Mouse (Mus musculus): ENCODE results near the gene Wdr4. TPM values are rescaled to one million over a fixed set of nuclear protein-coding genes. Genes with fewer than 3 reads are reported as not detected.
A peak's percentile ranks its signal among the peaks of the same experiment; 100 is the strongest.

Wdr4 gene
- polyA plus RNA-seq, 1 experiment from 2014 or later, result 40.1 TPM

DNA sequence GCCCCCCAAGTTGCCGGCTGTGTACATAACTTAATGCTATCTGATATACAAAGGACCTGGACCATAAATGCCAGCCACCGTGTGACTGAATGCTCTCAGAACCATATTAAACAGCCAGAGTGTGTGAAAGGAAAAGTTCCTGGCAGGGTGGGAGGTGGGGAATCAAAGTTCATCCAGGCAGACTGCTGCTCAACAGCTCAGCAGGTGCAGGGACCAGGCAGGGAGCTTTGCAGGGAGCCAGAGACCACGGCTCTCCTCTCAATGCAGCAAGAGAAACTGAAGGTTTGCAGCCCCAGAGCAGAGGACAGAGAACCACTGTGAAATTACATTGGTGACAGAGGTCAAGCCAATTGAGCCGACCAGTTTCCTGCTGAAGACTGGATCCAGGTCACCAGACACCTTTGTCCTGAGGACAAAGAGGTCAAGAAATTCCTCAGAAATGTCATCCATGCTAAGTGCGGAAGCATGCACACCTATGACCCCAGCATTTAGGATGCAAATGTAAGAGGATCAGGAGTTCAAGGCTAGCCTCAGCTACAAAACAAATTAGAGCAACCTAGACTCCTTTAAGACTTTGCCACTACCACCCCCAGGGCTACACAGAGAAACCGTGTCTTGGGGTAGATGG lies 32.2 kb downstream of the Wdr4 start:
- Histone ChIP-seq H3K36me3 (no peaks in the 10 kb centered on the region), H3K9me3 (no peaks in the 10 kb centered on the region), H3K4me1 (no peaks in the 10 kb centered on the region; the same call in 1 of the 2 replicates), H3K9ac (no peak overlapping the region), H3K4me2 (no peak overlapping the region), H3K27me3 (replicated peaks) (no peaks in the 10 kb centered on the region), H3K27ac (no peak overlapping the region), H3K4me3 (replicated peaks) (no peak overlapping the region)
- ATAC-seq (ENCODE audit: insufficient read depth, low FRiP score, low read depth), result no peak; the same call in 1 of the 2 replicates
- WGBS, result 34% methylated on average over 6 of the region's 6 CpGs

DNA sequence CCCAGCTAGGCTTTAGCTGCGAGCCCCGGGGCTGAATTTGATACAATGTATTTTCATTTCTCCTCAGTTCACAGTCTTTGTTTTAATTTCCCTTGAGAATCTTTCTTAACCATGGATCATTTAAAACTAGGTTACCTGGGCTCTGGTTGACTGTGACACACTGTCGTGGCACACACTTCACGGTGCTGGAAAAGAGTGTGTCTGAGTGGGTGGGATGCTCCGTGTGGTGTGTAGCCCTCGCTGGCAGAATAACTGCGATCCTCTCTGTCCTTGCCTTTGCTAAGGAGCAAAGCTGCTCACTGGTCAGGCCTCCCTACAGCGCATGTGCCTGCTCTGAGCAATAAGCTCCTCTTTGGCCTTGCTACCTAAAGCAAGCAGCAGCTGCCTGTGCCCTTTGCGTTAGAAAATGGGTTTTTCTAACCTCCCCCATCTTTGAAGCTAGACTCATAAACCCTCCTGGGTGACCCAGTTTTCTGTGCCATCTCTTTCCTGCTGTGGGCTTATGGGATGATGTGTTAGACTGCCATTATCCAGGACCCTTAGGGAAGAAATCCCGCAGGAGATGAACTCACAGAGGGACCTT lies 33.1 kb downstream of the Wdr4 start:
- Histone ChIP-seq H3K4me1 (no peaks in the 10 kb centered on the region; the same call in 1 of the 2 replicates), H3K27ac (no peak overlapping the region), H3K27me3 (replicated peaks) (no peaks in the 10 kb centered on the region), H3K36me3 (no peaks in the 10 kb centered on the region), H3K4me3 (replicated peaks) (no peak overlapping the region), H3K9ac (no peak overlapping the region), H3K4me2 (no peak overlapping the region), H3K9me3 (no peaks in the 10 kb centered on the region)
- no peak for ATAC-seq (ENCODE audit: insufficient read depth, low FRiP score, low read depth)
- WGBS, result 73% methylated on average over 10 of the region's 10 CpGs

DNA sequence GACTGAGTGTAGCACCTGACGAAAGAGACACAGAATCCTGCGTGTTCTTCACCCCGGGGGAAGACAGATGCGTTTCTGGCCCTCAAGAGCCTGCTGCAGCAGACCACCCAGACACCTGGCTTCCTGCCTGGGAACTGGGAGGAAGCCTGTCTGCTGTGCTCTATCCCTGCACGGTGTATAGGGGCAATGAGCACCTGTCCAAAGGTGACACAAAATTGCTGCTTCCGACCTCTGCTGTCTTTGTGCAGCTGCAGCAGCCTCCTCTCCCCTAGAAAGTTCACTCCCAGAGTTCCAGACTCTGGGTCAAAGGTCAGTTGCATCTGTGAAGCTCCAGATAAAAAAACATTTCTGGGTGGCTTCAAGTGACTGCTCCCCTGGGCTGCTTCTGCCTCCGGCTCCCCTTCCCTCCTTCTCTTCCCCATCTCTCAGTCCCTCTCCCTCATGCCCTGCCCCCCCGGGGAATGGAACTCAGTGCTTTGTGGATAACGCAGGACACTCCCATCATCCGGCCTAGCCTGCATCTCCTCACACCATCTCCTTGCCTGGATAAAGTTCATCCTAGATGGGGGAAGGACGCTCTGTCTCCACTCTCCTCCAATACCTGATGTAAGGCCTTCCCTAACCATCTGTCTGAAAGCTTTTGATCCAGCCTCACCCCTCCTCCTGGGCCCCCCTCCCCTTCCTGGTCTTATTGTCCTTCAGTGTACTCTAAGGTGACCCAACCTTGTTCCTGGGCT lies 40.5 kb downstream of the Wdr4 start:
- WGBS, result 33% methylated on average over 11 of the region's 11 CpGs
- ATAC-seq (ENCODE audit: insufficient read depth, low FRiP score, low read depth), result no peak

DNA sequence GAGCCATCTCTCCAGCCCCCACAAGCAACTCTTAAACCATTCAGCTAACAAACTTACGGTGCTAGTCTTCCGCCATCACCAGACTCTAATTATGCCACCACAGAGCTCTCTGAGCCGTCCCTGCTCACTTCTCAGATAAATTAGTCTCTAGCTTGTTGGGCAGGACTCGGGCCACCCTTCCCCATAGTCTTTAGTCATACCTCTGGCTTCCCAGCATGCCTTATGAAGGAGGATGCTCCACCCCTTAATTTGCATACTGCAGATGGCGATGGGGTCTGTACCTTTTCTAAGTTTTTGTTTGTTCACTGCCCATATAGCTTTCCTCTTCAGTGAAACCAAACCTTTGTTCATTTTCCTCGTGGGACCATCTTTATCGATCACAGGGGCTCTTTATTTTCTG lies 41.2 kb downstream of the Wdr4 start:
- no peak overlapping the region for H3K4me2 ChIP-seq

More for the DNA sequence above, 40.5 kb downstream of the Wdr4 start:
- Histone ChIP-seq H3K27me3 (replicated peaks) (no peaks in the 10 kb centered on the region), H3K4me1 (peaks cover 3% of the 10 kb centered on the region; the same call in 1 of the 2 replicates), H3K27ac (no peak overlapping the region), H3K4me3 (replicated peaks) (no peak overlapping the region), H3K36me3 (0 out of 2 replicates have a peak, but pooled peaks cover 3% of the 10 kb centered on the region), H3K9me3 (no peaks in the 10 kb centered on the region), H3K9ac (no peak overlapping the region), H3K4me2 (no peak overlapping the region)

DNA sequence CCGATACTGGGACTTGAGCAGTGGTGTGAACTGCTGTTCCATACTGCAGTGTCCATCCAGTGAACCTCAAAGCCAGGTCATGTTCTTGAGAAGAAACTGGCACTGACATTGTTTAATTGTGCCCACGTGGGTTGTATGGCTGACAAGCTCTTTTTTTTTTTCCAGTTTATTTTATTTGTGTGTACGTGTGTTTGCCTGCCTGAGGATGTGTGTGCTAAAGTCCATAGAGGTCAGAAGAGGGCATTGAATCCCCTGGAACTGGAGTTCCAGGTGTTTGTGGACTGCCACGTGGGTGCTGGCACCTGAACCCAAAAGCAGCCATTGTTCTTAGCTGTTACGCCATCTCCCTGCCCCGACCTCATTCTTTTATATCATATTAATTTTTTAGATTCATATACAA lies 45.4 kb downstream of the Wdr4 start:
- H3K36me3 ChIP-seq, result 0 out of 2 replicates have a peak, but pooled peaks cover 13% of the 10 kb centered on the region

More for the DNA sequence above, 41.2 kb downstream of the Wdr4 start:
- Histone ChIP-seq H3K4me1 (peaks cover 3% of the 10 kb centered on the region; the same call in 1 of the 2 replicates), H3K9ac (no peak overlapping the region), H3K9me3 (no peaks in the 10 kb centered on the region), H3K27me3 (replicated peaks) (no peaks in the 10 kb centered on the region), H3K27ac (no peak overlapping the region), H3K36me3 (0 out of 2 replicates have a peak, but pooled peaks cover 7% of the 10 kb centered on the region), H3K4me3 (replicated peaks) (no peak overlapping the region)
- ATAC-seq (ENCODE audit: insufficient read depth, low FRiP score, low read depth), result no peak
- WGBS, result 69% methylated on average over 7 of the region's 7 CpGs

DNA sequence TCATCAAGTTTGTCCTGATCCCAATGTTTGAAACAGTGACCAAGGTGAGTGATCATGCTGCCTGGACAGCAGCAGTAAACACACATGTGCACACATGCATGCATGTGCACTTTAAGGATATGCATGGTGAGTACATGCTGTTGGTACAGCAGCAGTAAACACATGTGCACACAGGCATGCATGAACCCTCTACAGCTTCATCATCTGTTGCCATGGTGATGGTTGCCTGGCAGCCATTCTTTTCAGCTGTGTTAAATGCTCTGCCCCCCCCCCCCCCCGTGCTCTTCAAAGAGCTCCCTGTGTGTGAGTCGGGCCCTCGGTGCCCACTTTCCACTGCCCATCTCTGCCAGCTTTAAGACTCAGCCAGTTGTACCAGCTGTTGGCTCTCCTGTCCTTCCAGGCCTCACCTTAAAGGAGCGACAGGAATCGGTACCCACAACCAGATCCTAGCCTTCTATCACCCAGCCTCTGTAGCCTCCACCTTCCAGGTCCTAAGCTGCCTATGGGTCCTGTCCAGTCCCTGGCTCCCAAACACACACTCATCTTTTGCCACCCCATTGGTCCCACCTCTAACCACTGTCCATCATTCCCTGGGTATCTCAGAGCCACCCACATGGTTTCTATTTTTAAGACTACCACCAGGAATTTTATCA lies 48.9 kb downstream of the Wdr4 start:
- no peak overlapping the region for H3K4me2 ChIP-seq
- H3K9me3 ChIP-seq, result no peaks in the 10 kb centered on the region

More for the DNA sequence above, 45.4 kb downstream of the Wdr4 start:
- Histone ChIP-seq H3K4me3 (replicated peaks) (no peak overlapping the region), H3K4me1 (peaks cover 3% of the 10 kb centered on the region; the same call in 1 of the 2 replicates), H3K9me3 (no peaks in the 10 kb centered on the region), H3K27ac (no peak overlapping the region), H3K9ac (no peak overlapping the region), H3K27me3 (replicated peaks) (no peaks in the 10 kb centered on the region), H3K4me2 (no peak overlapping the region)
- WGBS, result 70% methylated on average over 6 of the region's 6 CpGs
- ATAC-seq (ENCODE audit: insufficient read depth, low FRiP score, low read depth), result no peak

DNA sequence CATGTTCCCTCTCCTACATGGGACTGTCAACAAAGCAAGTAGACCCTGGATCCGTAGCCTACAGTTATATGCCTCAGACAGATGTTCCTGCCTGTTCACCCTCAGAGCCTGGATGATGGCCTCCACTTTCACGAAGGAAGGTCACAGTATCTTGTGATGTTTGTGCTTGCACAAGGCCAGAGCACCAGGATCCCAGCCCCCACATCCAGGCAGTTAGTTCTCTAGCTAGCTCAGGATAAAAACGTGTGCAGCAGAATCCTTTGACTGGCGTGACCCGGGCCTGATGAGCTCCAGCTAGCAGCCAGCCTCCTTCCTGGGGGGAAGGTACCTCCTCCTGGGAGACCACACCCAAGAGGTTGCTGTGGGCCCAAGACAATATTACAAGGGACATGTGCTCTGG lies 51.3 kb downstream of the Wdr4 start:
- H3K9ac ChIP-seq, result no peak overlapping the region
- H3K36me3 ChIP-seq, result peaks cover 13% of the 10 kb centered on the region
- no peaks in the 10 kb centered on the region for H3K4me1 ChIP-seq
- no peak overlapping the region for H3K4me3 ChIP-seq (replicated peaks)
- no peak overlapping the region for H3K27ac ChIP-seq
- no peak for ATAC-seq (ENCODE audit: insufficient read depth, low FRiP score, low read depth)
- 59% methylated on average over 5 of the region's 5 CpGs for WGBS
- H3K4me2 ChIP-seq, result no peak overlapping the region
- H3K27me3 ChIP-seq (replicated peaks), result no peaks in the 10 kb centered on the region
- no peaks in the 10 kb centered on the region for H3K9me3 ChIP-seq

More for the DNA sequence above, 48.9 kb downstream of the Wdr4 start:
- no peak overlapping the region for H3K4me3 ChIP-seq (replicated peaks)
- H3K9ac ChIP-seq, result no peak overlapping the region
- H3K4me1 ChIP-seq, result no peaks in the 10 kb centered on the region
- 84% methylated on average over 5 of the region's 5 CpGs for WGBS
- H3K36me3 ChIP-seq, result peaks cover 19% of the 10 kb centered on the region
- H3K27me3 ChIP-seq (replicated peaks), result no peaks in the 10 kb centered on the region
- H3K27ac ChIP-seq, result no peak overlapping the region
- no peak for ATAC-seq (ENCODE audit: insufficient read depth, low FRiP score, low read depth)

DNA sequence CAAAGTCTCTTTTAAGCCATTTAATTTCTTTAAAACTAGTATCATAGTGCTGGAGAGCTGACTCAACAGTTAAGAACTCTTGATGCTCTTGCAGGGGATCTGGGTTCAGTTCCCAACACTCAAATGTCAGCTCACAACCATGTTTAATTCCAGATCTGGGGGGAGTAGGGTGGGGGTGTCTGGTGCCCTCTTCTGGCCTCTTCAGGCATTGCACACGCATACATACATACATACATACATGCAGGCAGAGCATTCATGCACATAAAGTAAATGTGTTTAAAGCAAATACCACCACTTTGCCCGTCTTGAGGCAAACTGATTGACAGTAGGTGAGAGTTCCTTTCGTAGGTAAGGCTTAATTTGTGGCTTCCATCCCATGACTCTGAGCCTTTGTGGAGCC lies 52.9 kb downstream of the Wdr4 start:
- H3K4me3 ChIP-seq (replicated peaks), result no peak overlapping the region
- H3K27ac ChIP-seq, result no peak overlapping the region
- no peak overlapping the region for H3K9ac ChIP-seq
- 88% methylated on average over 3 of the region's 3 CpGs for WGBS
- H3K27me3 ChIP-seq (replicated peaks), result no peaks in the 10 kb centered on the region
- peaks cover 17% of the 10 kb centered on the region for H3K36me3 ChIP-seq
- H3K4me2 ChIP-seq, result no peak overlapping the region
- H3K4me1 ChIP-seq, result no peaks in the 10 kb centered on the region
- ATAC-seq (ENCODE audit: insufficient read depth, low FRiP score, low read depth), result no peak
- no peaks in the 10 kb centered on the region for H3K9me3 ChIP-seq

DNA sequence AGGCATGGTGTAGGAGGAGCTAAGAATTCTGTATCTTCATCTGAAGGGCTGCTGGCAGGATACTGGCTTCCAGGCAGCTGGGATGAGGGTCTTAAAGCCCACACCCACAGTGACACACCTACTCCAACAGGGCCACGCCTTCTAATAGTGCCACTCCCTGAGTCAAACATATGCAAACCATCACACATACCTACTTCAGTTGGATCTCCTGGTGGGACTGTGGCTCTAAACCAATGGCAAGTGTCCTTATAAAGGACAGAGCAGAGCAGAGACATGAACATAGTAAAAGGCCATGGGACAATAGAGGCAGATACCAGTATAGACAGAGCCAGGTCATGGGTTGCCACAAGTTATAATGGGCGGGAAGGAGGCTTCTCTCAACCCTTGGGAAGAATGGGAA lies 57.3 kb downstream of the Wdr4 start:
- 91% methylated on average over 2 of the region's 2 CpGs for WGBS
- Histone ChIP-seq H3K27me3 (replicated peaks) (no peaks in the 10 kb centered on the region), H3K4me1 (no peaks in the 10 kb centered on the region), H3K27ac (no peak overlapping the region), H3K9ac (no peak overlapping the region), H3K36me3 (peaks cover 10% of the 10 kb centered on the region; the same call in 1 of the 2 replicates), H3K4me3 (replicated peaks) (no peak overlapping the region), H3K9me3 (no peaks in the 10 kb centered on the region), H3K4me2 (no peak overlapping the region)
- no peak for ATAC-seq (ENCODE audit: insufficient read depth, low FRiP score, low read depth)

DNA sequence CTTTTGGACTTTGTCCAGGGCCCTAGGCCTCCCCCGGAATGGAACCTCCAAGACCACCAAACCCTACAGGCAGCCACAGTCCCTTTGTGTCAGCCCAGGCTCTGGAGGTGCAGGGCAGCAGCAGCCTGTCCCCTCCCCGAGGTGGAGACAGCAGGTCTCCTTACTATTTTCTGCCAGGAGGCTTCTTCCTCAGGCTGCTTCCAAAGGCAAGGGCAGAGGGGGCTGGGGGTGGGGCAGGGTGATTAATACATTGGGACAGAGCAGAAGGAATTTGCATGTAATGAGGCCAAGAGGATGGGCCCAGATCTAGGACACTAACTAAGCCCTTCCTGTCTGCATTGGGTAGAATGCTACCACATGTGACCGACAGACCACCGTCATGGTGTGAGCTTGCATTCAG lies 59.4 kb downstream of the Wdr4 start:
- Histone ChIP-seq H3K9me3 (no peaks in the 10 kb centered on the region), H3K4me1 (no peaks in the 10 kb centered on the region), H3K9ac (no peak overlapping the region), H3K27me3 (replicated peaks) (no peaks in the 10 kb centered on the region), H3K27ac (no peak overlapping the region), H3K36me3 (peaks cover 8% of the 10 kb centered on the region; the same call in 1 of the 2 replicates), H3K4me2 (no peak overlapping the region), H3K4me3 (replicated peaks) (no peak overlapping the region)
- WGBS, result 65% methylated on average over 4 of the region's 4 CpGs
- no peak for ATAC-seq (ENCODE audit: insufficient read depth, low FRiP score, low read depth)

DNA sequence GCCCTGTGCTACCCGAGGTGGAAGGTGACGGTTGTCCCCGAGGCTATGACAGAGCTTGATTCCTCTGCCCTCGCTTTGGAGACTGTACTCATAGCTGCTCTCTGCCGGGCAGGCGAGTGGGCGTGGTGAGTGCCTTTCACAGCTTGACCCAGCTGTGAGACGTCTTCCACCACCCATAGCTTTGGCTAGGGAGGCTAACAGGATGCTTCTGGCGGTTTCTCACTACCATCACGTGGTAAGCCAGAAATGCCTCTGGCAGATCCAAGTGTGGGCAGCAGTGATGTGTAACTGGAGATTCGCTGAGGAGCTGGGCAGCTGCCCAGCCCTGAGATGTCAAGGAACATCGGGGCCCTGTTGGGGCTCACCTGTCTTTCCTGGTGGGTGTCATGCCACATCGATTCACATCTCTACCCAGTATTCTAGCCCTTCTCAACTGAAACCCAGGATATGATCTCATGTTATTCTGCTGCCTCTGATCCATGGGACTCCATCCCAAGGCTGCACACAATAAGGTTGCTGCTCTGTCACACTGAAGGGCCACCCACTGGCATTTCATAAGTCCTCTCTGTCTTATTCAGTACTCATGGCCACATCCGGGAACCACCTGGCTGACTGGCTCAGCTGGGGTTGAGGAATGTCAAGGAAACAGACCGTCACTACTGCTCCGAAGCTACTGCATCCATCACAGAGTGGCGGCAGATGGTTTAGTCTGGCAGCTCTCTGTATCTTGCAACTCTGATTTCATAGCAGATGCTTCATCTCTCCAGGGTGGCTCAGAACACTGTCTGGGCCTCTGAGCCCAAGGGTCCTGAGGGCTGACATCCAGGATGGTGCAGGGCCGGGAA lies 62.8 kb downstream of the Wdr4 start:
- 48% methylated on average over 18 of the region's 18 CpGs for WGBS
- ATAC-seq (ENCODE audit: insufficient read depth, low FRiP score, low read depth), result 0 out of 2 replicates have a peak, but pooled peaks have one; percentile 15
- H3K9ac ChIP-seq, result no peak overlapping the region
- H3K27me3 ChIP-seq (replicated peaks), result no peaks in the 10 kb centered on the region
- H3K27ac ChIP-seq, result peak overlapping the region; percentile 42
- H3K4me2 ChIP-seq, result no peak overlapping the region
- no peaks in the 10 kb centered on the region; the same call in 1 of the 2 replicates for H3K36me3 ChIP-seq
- H3K4me3 ChIP-seq (replicated peaks), result no peak overlapping the region
- no peaks in the 10 kb centered on the region for H3K4me1 ChIP-seq
- H3K9me3 ChIP-seq, result no peaks in the 10 kb centered on the region

Measured in stomach, embryonic 15.5 days (tissue).